Mouse (Mus musculus) heart, postnatal 36 days (tissue): ENCODE results near the gene Vax1. TPM values are rescaled to one million over a fixed set of nuclear protein-coding genes. Genes with fewer than 3 reads are reported as not detected.
A peak's percentile ranks its signal among the peaks of the same experiment; 100 is the strongest.

Source experiments
- DNase-seq, 2 experiments: peaks; one replicate each; pipeline ENCODE4 v3.0.0; 2021 to 2022
- intact Hi-C: fragments of 180-260 bp; cut with DNase I; formaldehyde crosslinking; loops from one replicate; pipeline ENCODE4 v1.15.1; 2025
- total RNA-seq, 2 experiments: library from RNA; stranded (reverse); gene quantifications; 2 replicates each; pipeline ENCODE4 v1.2.3; 2021

The Vax1 gene
- total RNA-seq: not detected

GRCm38 (mm10) chr19:59169936-59170765 lies at the start of gene Vax1:
Gene Vax1, minus strand, starts transcription at chr19:59170056.
- intact Hi-C loops: loop anchor here (5.0 kb wide), 1 partner anchor 287 kb away; the partner anchor contains the start of gene Emx2

GRCm38 (mm10) chr19:59218991-59219390 lies 49.1 kb upstream of the Vax1 start, which contains the start of gene Kcnk18:
Gene Kcnk18, plus strand, starts transcription at chr19:59219214.
- DNase-seq: no peak
- intact Hi-C loops: no loop called here

More at GRCm38 (mm10) chr19:59169936-59170765, at the start of gene Vax1:
- no peak for DNase-seq

- no peak for DNase-seq
- intact Hi-C loops: no loop called here
Observed at GRCm38 (mm10) chr19:59216891-59217290, 47.0 kb upstream of the Vax1 start.

- intact Hi-C loops: loop anchor here (5.0 kb wide), 1 partner anchor 442 kb away; no protein-coding TSS in a partner anchor
- no peak for DNase-seq
Observed at GRCm38 (mm10) chr19:59208986-59209385, 39.1 kb upstream of the Vax1 start.

- intact Hi-C loops: loop anchor here (5.0 kb wide), 1 partner anchor 441 kb away; no protein-coding TSS in a partner anchor
- peak; percentile 58 to 66 for DNase-seq
Observed at GRCm38 (mm10) chr19:59208475-59208874, 38.6 kb upstream of the Vax1 start.

- DNase-seq: peak; percentile 55 to 68
- intact Hi-C loops: loop anchor here (1.0 to 5.0 kb wide), 3 partner anchors 287 to 436 kb away; no protein-coding TSS in a partner anchor
Observed at GRCm38 (mm10) chr19:59198161-59198560, 28.3 kb upstream of the Vax1 start.

- DNase-seq: peak in 1 of 2 experiments; percentile 29
- intact Hi-C loops: loop anchor here (5.0 kb wide), 2 partner anchors 389 to 434 kb away; no protein-coding TSS in a partner anchor
Observed at GRCm38 (mm10) chr19:59196111-59196666, 26.3 kb upstream of the Vax1 start.

GRCm38 (mm10) chr19:59195181-59195770 lies 25.4 kb upstream of the Vax1 start:
- DNase-seq: no peak
- intact Hi-C loops: loop anchor here (5.0 kb wide), 2 partner anchors 388 to 433 kb away; no protein-coding TSS in a partner anchor

- intact Hi-C loops: no loop called here
- no peak for DNase-seq
Observed at GRCm38 (mm10) chr19:59193986-59194820, 24.3 kb upstream of the Vax1 start.

GRCm38 (mm10) chr19:59193456-59193855 lies 23.6 kb upstream of the Vax1 start:
- intact Hi-C loops: no loop called here

GRCm38 (mm10) chr19:59192491-59192890 lies 22.6 kb upstream of the Vax1 start:
- no peak for DNase-seq
- intact Hi-C loops: no loop called here

More at GRCm38 (mm10) chr19:59193456-59193855, 23.6 kb upstream of the Vax1 start:
- no peak for DNase-seq

GRCm38 (mm10) chr19:59191123-59191505 lies 21.3 kb upstream of the Vax1 start:
- DNase-seq: no peak
- intact Hi-C loops: no loop called here

GRCm38 (mm10) chr19:59190431-59191122 lies 20.7 kb upstream of the Vax1 start:
- no peak for DNase-seq
- intact Hi-C loops: no loop called here

GRCm38 (mm10) chr19:59188981-59189380 lies 19.1 kb upstream of the Vax1 start:
- no peak for DNase-seq
- intact Hi-C loops: no loop called here

- intact Hi-C loops: no loop called here
- DNase-seq: no peak
Observed at GRCm38 (mm10) chr19:59184000-59184399, 14.1 kb upstream of the Vax1 start.

- DNase-seq: no peak
- intact Hi-C loops: loop anchor here (5.0 kb wide), 1 partner anchor 284 kb away; the partner anchor contains the start of gene Emx2
Observed at GRCm38 (mm10) chr19:59173341-59174015, 3.6 kb upstream of the Vax1 start.

GRCm38 (mm10) chr19:59172781-59173180 lies 2.9 kb upstream of the Vax1 start:
- DNase-seq: no peak
- intact Hi-C loops: loop anchor here (5.0 kb wide), 1 partner anchor 285 kb away; the partner anchor contains the start of gene Emx2

- no peak for DNase-seq
- intact Hi-C loops: loop anchor here (5.0 kb wide), 1 partner anchor 285 kb away; the partner anchor contains the start of gene Emx2
Observed at GRCm38 (mm10) chr19:59171871-59172245, 2.0 kb upstream of the Vax1 start.
